Mouse (Mus musculus): Measurements from ENCODE around the gene Pam.
"Not testable (repeated sequence)": the region's sequence is repeated elsewhere in the genome, so short reads cannot be mapped to it uniquely, and the experiment has no call there.

Pam gene

GRCm38 (mm10) chr1:97768089-97768488 is 327.4 kb downstream of the Pam start:
- DNase-seq (ENCODE audit: low spot score): no peak

- DNase-seq (ENCODE audit: low spot score): not testable (repeated sequence)
Measured at GRCm38 (mm10) chr1:97765712-97766111, 329.7 kb downstream of the Pam start.

- no peak for DNase-seq (ENCODE audit: low spot score)
Measured at GRCm38 (mm10) chr1:97761477-97761876, 334.0 kb downstream of the Pam start.

DNA sequence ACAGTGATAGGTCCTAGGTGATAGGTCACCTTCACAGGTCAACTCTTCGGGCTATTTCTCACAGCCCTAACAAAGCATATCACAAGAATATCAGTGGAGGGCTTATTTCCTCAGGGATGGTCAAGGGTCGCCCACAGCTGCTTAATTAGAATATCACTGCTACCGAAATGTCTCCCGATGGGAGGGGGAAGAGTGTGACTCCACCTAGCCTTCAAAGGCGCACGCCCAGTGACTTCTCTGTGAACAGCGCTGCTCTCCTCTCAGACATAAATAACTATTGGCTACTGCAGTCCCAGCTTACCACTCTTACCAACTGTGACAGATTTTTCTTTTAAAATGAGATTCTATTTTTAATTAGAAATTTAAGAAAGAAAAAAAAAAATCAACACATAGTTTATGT is 334.8 kb downstream of the Pam start:
- DNase-seq (ENCODE audit: low spot score): no peak

DNA sequence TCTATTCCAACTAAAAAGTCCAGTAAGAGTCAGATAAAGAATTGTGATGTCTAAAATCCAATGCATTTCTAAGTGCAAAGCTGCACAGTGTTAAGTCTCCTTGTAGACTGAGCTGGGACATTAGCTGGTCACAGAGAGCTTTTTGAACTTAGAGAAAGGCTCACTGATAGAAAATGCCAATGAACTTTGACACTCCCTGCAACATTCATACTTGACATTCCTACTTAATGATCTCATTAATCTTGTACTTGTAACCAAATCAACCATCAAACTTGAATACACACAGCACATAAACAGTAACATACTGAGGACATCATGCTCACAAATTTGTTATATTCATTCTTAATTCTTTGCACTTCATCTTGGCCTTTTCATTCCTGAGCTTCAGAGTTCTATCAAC is 335.6 kb downstream of the Pam start:
- DNase-seq (ENCODE audit: low spot score): no peak

GRCm38 (mm10) chr1:97754392-97754791 is 341.1 kb downstream of the Pam start:
- DNase-seq (ENCODE audit: low spot score): no peak

DNA sequence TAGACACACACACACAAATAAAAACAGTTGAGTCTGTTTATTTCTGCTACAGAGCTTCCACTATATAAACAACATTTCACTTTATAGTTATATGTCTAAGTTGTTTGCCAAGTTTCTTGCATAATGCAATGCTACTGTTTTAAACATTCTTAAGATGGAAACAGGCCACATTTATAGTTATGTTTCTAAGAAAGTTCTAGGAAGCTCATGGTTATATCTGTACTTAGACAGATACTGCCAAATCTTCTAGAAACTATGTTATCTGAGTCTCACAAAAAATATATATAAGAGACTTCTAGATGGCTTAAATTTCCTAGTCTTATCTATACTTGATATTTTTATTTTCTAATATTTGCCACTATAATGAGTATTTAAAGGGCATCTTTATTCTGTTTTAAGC is 342.2 kb downstream of the Pam start:
- DNase-seq (ENCODE audit: low spot score): no peak

- DNase-seq (ENCODE audit: low spot score): no peak
Measured at GRCm38 (mm10) chr1:97748163-97748562, 347.3 kb downstream of the Pam start.

GRCm38 (mm10) chr1:97746261-97746660 is 349.2 kb downstream of the Pam start:
- no peak for DNase-seq (ENCODE audit: low spot score)

GRCm38 (mm10) chr1:97745712-97746111 is 349.7 kb downstream of the Pam start:
- no peak for DNase-seq (ENCODE audit: low spot score)

Data from retina, embryonic 14.5 days (tissue).